Mouse (Mus musculus) kidney, adult 2 months (tissue): Measurements from ENCODE around the gene Dedd2.

Experiments
- CTCF ChIP-seq: fragments of 200-500 bp; conservative IDR thresholded peaks from 2 replicates; pipeline ENCODE4 v1.5.1; 2011; ENCODE audit warnings: low read depth, mild to moderate bottlenecking, control low read depth, low read length, moderate library complexity, mixed read lengths; ENCODE audit not compliant: insufficient read depth, insufficient read length
- POLR2A ChIP-seq: fragments of 200-500 bp; IDR thresholded peaks from one replicate; pipeline ENCODE4 v1.6.1; 2011; ENCODE audit warnings: low read depth, low read length, control low read depth

GRCm38 (mm10) chr7:25247498-25247897 is 27.1 kb upstream of the Dedd2 start:
- TF ChIP-seq POLR2A: no peak
- TF ChIP-seq CTCF: no peak
